Mouse (Mus musculus) urinary bladder, adult 18-20 months (tissue): ENCODE measurements around the gene Gm9195.
A peak's percentile ranks its signal among the peaks of the same experiment; 100 is the strongest.

Experiments
- DNase-seq, 2 experiments: peaks; one replicate each; pipeline ENCODE4 v3.0.0; 2022; ENCODE audit warnings: low spot score in 2 of 2, mixed read lengths in 2 of 2

The Gm9195 gene

DNA sequence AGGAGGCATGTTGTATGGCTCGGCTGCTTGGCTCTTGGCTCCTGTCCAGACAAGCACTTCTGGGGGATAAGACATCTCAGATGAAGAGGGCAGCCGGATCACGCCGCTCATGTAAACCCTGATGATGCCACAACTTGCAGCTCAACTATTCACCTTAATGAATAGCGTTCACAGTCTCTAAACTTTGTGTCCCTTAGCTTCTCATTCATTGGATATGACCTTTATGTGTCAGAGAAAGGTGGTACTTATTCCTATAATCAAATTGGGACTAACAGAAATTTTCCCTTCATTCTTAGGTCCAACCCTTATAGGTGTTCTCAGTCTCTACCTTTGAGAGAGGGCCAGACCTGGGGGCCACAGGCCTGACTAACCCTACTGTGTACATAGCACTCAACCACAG lies at the start of gene Gm9195:
Gene Gm9195, minus strand, starts transcription at position 101 of the 400 bp plus-strand sequence.
- no peak for DNase-seq

DNA sequence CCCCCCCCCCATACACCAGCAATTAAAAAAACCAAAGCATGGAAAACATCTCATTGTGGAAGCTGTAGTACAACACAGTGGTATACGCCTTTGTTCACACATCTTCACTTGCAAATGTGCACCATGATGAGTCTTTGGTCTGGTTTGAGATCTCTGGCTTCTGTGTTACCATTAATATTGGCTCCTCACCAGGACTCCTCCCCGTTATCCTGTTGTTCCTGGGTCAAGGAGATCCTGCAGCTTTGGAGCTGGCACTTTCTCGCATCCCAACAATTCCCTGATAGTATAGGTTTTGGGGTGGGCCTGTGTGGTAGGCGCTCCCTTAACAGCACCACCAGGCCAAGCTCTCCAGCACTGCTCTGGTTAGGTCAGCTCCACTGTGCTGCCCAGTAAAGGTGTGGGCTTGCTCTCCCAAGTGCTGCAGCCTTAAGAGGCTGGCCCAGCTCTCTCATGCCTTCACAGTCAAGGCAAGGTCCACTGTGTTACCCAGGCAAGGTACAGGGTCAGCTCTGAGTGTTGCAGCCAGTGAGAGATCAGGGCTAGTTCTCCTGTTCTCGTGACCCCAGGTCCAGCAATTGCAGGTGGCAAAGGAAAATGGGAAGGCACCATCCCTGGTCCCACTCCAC lies 44.9 kb upstream of the Gm9195 start:
- DNase-seq, result no peak

DNA sequence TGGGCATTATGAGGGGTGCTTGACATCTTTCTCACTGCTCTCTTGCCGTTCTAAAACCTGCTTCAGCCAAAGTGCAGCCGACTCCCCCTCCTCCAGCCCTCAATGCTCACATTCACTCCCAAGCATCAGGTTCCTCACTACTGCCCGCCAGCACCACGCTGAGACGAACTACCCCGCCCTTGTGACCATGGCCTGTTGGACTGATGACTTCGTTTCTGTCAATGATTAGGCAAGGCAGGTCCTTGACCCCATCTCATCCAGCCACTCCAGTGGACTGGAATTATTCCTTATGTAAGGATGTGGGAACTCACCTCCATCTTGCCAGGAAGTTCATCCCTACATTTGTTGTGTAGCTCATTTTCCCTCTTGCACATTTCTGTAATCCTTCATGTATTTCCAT lies 42.2 kb upstream of the Gm9195 start:
- DNase-seq, result no peak

DNA sequence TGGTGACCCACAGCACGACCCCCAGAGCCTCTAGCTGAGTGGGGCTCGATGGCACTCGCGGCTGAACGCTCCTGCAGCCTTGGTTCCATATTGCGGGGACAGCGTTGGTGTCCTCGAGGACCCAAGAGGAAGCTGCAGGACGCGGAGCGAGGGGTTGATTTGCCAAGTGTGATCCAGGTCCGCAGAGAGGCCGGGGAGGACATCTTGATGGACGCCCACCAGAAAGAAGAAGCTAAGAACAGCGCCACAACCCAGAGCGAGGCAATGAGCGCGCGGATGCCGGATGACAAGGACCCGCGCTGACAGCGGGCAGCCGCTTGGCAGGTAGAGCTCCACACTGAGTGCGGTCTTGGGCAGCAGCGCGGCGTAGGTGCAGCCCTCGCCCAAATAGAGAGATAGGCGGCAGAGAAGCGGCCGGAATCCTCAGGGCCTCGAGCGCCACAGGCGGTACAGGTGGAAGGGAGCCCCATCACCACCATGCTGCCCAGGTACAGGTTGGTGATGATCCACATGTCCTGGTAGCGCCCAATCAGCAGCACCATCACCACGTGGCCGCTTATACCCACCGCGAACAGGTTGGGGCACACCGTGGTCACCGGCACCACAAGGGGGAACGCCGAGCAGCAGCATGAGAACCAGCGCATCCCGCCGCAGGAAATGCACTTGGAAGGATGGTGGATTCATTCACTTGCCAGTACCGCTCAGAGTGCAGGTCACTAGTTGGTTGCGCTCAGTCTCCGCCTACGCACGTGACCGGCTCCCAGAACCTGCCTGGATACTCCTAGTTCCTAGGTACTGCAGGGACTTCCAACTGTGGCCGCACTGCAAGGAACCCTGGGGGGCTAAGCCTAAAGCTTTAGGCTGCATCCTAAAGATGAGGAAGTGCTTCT lies 40.6 kb upstream of the Gm9195 start:
- DNase-seq, result no peak

DNA sequence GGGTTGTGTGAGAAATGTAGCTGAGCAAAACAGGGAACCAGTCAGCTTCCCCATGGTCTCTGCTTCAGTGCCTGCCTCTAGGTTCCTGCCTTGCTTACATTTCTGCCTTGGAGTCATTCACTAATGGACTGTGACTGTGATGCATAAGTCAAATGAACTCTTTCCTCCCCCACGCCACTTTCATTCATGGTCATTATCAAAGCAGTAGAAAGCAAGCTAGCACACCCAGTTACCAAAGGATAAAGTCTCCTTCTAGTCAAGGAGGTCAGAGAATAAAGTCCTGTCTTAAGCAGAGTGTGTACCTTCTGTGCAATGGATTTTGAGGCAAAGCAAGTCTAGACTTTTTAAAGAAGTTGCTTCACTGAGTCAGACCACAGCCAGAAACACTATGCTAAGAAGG lies 35.5 kb upstream of the Gm9195 start:
- DNase-seq, result no peak

DNA sequence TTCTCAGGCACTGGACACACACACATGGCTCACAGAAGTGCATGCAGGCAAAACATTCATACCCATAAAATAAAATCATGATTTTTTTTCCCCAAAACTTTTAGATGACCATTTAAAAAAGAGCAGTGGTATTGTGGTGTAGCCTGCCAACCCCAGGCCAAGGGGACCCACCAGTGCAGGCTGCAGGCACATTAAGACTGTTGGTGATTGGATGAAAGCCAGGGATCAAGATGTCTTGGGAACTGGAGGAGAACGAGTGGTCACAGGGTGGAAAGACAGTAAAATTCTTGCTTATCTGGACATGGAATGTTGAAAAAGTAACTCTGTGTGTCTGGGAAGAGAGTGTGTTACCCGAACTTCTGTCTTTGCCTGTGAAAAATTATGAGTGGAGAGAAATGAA lies 27.9 kb upstream of the Gm9195 start:
- no peak for DNase-seq

DNA sequence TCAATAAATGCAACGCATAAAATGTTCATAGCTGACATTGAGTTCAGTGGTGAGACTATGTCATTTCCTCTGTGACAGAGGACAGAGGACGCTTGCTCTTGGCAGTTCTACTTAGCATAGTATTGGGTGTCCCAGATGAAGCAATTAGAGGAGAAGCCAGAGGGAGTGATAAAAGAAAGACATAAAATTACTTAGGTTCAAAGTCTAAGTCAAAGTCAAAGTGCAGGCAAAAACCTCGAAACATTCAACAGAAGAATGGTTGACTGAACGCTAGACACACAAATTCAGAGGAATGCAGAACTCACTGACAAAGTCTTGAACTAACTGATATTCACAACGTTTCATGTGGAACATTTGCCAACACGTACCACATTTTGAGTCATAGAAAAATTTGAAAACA lies 27.1 kb upstream of the Gm9195 start:
- DNase-seq, result no peak

DNA sequence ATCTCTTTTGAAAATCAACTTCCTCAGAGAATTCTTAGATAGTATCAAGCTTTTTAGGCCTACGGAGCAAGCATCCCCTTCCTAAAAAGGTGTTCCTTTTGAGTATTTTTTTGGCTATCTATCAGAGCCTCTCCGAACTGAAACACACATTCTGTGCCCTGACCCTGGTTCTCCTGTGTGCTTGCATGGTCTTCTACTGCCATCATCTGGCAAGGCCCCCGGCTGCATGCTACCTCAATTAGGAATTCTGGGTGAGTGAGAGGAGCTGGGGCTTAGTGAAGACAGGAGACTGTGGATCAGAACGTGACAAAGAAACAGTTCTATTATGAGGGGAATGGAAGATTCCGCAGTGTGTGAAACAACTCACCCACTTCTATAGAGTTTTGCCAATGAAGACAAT lies 24.7 kb upstream of the Gm9195 start:
- peak; percentile 39 to 41 for DNase-seq

DNA sequence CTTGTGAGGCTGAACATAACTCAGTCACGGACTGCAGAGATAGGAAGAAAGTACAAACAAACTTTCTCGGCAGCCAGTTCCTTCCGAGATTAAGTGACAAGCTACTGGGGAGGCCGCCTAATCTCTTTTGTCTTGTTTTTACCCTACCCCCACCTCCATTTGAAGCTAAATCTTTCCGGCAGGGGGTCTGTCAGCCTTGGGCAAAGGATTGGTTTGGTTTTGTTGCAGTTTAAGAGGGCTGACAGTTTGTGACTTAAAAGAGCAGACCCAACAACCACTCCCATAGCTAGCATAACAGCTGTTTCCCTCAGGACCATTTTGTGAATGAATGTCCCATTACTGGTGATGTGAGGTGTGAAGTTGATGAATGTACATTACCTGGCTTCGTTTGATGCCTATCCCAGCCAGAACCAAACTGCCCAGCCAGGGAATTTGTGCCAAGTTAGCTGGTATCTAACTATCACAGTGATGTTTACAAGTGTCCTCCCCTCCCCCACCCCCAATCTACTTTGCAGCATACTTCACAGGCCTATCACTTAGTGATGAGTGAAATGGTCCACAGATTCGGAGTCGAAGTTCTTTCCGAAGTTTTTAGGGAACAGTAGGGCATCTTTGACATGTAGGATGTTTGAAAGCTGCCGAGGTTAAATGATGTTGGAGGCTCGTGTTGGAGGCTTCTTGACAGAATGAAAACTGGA lies 15.2 kb upstream of the Gm9195 start:
- no peak for DNase-seq

DNA sequence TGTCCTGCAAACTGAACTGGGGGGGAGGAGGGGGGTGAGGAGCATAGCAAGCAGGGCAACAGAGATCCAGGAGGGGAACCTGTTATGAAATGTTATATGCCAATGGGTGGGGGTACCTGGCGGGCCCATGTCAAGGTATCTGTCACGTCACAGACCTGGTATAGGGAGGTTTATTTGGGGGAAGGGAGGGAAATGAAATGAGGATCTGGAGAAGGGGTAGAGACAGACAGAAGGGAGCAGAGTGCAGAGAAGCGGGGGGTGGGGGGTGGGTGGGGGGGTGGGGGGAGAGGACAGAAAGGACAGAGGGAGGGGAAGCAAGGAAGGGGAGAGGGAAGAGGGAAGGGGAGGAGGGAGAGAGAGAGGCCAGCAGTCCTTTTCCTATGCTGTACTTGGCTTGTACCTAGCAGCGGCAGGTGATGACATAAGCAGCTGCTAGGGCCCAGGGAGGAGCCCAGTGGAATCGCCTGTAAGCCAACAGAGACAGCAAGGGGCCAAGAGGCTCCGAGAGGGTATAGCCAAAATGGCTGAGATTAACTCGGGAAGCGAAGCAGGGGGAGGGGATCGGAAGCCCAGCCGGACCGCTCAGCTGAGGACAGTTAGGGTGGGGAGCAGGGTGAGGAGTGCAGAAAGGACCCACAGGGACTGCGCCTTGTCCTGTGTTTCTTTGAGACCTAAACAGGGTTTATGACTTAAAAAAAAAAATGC lies 14.5 kb upstream of the Gm9195 start:
- DNase-seq, result peak in 1 of 2 experiments; percentile 30

DNA sequence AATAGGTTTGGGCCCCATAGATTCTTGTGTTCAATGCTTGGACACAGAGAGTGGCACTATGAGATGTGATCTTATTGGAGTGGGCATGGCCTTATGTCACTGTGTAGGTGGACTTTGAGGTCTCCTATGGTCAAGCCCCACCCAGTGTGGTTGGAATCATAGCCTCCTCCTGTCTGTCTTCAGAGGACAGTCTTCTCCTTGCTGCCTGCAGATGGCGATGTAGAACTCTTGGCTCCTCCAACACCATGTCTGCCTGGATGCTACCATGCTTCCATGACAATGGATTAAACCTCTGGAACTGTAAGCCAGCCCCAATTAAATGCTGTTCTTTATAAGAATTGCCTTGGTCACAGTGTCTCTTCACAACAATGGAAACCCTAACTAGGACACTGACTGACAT lies 13.3 kb upstream of the Gm9195 start:
- DNase-seq, result no peak

DNA sequence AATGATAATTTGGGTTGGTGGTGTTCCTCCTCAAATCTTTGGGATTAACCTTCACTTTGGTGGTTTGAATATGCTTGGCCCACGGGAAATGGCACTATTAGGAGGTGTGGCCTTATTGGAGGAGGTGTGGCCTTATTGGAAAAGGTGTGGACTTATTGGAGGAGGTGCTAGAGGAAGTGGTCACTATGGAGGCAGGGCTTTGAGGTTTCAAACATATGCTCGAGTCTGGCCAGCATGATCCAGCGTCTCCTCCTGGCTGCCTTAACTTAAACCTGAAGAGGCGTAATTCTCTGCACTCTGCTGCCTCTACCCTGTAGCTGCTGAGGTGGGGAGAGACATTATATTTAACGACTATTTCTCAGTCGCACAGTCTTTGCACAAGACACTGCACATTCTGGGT lies 11.6 kb upstream of the Gm9195 start:
- no peak for DNase-seq

DNA sequence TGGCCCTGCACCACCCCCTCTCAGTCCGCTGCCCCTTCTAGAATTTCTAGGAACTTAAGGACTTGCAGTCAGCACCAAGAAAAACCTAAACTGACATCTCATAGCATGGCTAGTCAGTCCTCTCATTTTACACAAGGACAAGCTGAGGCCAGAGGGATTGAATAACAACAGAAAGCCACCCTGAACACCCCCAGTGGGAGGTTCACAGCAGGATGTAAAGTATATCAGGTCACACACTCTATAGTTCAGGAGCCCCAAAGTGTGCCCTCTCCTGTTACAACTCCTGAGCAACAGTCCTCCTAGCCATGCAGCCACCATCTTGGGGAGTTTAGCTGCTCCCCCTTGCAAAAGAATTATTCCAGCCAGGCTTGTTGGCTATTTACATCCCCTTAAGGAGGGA lies 2.1 kb upstream of the Gm9195 start:
- no peak for DNase-seq

DNA sequence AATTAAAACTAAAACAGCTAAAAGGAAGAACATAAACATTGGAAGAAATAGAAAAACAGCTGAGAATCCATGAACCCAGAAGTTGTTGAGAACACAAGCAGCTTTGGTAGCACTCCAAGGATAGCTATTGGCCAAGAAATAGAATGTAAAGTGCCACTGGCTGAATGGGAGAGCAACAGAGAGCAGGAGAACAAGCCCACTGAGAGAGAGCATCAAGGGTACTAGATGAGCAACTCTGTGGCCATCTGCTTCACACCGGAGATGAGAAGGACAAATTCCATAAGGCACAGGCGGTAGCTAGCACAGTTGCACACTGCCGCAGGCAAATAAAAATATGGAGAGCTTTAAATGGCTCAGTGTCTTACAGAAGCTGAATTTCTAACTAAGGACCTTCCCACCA lies 1.3 kb downstream of the Gm9195 start:
- no peak for DNase-seq

DNA sequence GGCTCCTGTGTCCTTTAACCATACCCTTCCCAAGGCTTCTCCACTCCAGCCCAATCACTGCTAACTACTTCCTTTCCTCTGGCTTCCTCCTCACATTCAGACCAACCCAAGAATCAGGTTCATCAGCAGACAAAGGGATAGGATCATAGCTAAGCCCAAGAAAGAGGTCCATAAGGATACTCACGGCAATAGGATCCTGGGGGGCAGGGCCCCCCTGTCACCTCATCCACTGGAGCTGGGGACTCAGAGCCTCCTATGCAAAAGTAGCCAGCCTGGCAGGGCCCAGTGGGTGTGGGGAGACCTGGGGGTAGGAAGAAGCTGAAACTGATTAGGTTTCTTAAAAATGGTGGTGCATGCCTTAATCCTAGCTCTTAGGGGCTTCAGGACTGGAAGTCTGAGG lies 17.1 kb downstream of the Gm9195 start:
- DNase-seq, result no peak

DNA sequence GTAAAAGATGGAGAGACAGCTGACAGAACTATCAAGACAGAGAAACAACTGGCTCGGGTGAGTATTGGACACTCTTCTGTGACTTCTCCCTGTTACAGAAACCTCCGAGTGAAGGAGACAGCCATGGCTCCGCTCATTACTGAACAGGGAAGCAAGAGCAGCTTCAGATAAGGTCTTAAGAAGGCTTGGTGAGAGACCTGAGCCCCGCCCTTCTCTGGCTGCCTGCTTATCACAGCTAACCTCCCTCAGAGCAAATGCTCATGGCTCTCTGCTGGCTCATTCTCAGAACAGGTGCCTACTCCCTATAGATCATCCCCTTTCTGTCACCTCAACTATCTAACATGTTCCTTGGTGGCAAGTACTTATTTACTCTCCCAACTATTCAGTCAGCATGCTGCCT lies 23.2 kb downstream of the Gm9195 start:
- DNase-seq, result no peak

DNA sequence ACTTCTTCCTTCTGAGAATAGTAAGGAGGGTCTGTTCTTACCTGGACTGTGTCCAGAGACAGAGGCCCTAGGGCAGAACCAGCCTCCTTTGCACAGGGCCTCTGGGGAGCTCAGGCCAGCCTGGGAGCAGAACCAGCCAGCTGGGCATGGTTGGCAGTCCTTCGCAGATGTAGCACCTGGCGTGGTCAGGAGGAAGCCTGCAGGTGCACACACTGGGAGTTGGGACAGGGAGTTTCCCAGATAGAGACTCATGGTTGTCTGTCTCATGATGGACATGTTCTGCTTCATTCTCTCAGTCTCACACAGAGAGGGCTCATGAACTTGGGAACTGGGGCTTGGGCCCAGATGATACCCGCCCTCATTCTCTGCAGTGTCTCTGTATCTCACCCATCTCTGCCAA lies 25.3 kb downstream of the Gm9195 start:
- no peak for DNase-seq

DNA sequence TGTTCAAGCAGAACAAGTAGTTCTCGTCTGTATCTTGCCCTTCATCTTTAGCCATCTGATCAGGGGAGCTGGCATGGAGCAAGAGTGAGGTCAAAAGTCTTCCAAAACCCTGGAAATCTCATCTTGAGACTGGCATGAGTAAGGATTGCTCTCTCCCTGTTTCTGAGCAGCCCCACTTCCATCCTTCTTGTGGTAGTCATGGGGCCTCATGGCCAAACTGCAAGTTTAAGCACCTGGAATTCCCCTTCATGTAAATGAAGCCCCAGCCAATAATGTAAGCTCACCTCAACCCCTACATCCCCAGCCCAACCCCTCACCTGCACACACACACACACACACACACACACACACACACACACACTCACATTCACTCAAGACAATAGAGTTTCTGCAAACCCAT lies 30.0 kb downstream of the Gm9195 start:
- DNase-seq, result no peak

DNA sequence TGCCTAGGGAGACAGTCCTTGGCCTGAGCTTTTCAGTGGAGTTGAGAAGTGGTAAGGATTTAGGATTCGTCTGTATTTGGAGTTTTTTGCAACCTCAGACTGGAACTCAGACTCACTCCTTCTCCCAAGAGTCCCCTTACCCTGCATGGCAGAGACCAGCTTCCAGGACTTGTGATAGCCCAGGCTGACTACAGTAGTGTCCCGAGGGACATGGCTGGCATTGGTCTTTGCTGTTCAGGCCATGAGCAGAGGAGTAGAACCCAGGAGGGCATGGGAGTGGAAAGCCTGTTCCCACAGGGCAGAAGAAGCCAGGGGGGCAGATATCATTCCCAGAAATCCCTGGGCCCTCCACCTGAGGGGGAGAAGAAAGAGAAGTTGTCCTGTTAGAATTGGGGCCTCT lies 31.3 kb downstream of the Gm9195 start:
- DNase-seq, result no peak

DNA sequence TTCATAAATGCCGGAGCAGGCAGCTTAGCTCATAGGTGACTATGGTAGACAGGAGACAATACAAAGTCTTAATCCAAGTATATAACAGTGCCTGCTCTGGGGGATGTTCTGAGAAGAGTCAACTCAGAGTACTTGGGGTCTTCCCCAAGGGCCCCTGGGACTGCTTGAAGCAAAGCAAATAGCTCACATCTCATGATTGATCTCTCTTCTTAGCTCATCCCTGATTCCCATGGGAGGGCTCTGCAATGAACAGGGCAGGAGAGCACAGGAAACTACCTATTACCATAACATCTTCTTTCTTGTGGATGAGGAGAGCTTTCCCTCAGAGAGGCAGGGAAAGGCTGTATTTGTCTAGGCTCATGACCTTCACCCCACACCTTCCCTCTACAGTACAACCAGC lies 32.7 kb downstream of the Gm9195 start:
- no peak for DNase-seq

DNA sequence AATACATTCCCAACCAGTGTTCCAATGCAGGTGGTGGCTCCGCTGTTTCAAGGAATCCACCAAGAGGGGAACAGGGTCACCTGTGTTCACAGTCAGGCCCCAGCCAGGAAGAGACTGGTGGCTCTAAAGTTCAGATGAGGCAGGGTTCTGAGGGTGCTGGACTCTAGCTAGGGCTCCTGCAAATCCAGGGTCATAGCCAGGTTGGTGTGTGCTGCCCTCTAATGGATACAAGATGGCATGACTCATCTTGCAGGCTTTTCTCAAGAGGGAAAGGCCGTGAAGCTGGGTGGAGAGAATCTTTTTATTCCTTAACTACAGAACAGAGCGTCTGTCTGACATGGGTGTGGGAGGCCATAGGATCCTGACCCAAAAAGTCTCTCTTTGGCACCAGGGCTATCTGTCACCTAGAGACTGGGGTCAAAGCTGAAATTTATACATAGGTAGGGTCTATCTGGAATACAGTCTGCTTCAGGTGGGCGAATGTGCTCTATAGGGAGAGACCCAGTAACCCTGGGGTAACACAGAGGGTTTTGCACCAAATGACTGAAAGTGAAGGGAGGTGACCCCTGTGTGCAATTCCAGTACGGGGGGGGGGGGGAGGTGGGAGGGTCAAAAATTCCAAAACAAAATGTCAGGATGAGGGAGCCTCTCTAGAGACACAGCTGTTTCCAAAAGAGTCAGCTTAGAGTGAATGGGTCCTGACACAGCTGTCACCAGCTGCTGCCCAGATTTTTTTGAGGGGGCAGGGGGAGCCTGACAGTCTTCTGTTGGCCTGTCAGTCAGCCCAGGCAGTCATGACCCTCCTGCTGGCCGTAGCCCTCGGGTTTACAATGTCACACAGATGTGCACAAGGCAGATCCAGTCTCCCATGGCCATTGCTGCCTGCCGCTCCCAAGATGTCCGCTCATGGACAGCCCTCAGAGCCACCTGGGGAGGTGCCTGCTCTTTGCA lies 44.2 kb downstream of the Gm9195 start:
- DNase-seq, result peak in 1 of 2 experiments; percentile 12
